ENCODE assay signal across 9 mouse cellular contexts in the genomic region with DNA sequence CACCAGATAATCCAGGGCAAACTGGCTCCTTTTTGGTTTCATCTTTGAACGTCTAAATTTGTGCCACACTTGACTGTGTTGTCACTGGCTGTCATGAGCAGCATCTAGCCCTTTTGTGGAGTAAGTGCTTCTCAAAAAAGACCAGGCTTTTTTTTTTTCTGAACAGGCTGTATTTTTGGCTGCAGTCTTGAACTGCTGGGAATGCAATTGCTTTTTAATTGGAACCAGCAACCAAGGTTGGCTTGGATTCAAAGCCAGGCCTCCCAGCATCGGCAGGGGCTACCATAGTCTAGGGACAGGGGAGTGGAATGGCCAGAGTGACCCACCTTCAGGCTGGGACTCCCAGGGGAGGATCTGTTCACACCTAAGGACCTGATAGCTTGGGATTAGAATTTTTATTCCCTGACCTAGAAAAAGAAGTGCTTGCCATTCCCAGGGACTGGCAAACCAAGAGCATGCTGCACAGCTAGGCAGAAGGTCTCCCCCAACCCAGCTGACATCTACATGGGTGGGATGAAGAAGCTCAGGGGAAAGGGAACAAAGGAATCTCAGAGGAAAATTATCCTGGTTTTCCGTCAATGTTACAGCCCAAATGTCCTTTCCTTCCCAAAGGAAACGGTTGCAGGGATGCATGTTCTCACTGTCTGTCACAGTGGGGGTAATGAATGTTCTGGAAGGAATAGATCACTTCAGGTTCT.
DNase-seq lines count a peak whose midpoint lies in the region; ATAC-seq lines count a peak whose summit lies in the region.
"Had no signal": no experiment of that assay in that cellular context is flagged by ENCODE, and none has a peak within 500 bp of the region (broad histone marks: within the 10 kb centered on the region; RNA-seq: fewer than 3 reads in every experiment).

No protein-coding gene starts in this region.

- no peak overlapping the region; the same call in 1 of the 2 replicates for H3K9ac ChIP-seq in forebrain, embryonic 15.5 days (replicated peaks)
- no peak overlapping the region for H3K9ac ChIP-seq in limb, embryonic 13.5 days

- peaks cover 28% of the 10 kb centered on the region for H3K4me1 ChIP-seq in forebrain, embryonic 15.5 days
- peaks cover 32% of the 10 kb centered on the region for H3K4me1 ChIP-seq in hindbrain, embryonic 10.5 days (replicated peaks)
- H3K4me1 ChIP-seq in limb, embryonic 13.5 days: peaks cover 32% of the 10 kb centered on the region
- H3K4me1 ChIP-seq: megakaryocyte, embryonic 14.5 days had no signal

- ATAC-seq in forebrain, embryonic 15.5 days (replicated peaks): peak; percentile 66
- peak; percentile 80 for ATAC-seq in limb, embryonic 13.5 days (ENCODE audit: low FRiP score, low read depth)
- ATAC-seq in monocyte, adult 5-6 weeks (replicated peaks; ENCODE audit: insufficient number of reproducible peaks, low FRiP score, low TSS enrichment, poor library complexity, severe bottlenecking): no peak

- peak overlapping the region; percentile 92 for H3K27ac ChIP-seq in forebrain, embryonic 15.5 days (replicated peaks)
- peak overlapping the region; percentile 69 for H3K27ac ChIP-seq in hindbrain, embryonic 10.5 days
- peak overlapping the region; percentile 79; the same call in 1 of the 2 replicates for H3K27ac ChIP-seq in limb, embryonic 13.5 days

- H3K27me3 ChIP-seq in forebrain, embryonic 15.5 days: no peaks in the 10 kb centered on the region
- H3K27me3 ChIP-seq in hindbrain, embryonic 10.5 days (ENCODE audit: insufficient read depth, poor library complexity, severe bottlenecking): peaks cover 25% of the 10 kb centered on the region
- H3K27me3 ChIP-seq in limb, embryonic 13.5 days: no peaks in the 10 kb centered on the region
- H3K27me3 ChIP-seq: megakaryocyte, embryonic 14.5 days had no signal

- WGBS in forebrain, embryonic 15.5 days: 3% methylated on average over 4 of the region's 4 CpGs
- 18% methylated on average over 4 of the region's 4 CpGs for WGBS in hindbrain, embryonic 10.5 days
- WGBS in limb, embryonic 13.5 days: 19% methylated on average over 4 of the region's 4 CpGs

- H3K4me3 ChIP-seq in forebrain, embryonic 15.5 days: no peak overlapping the region
- no peak overlapping the region for H3K4me3 ChIP-seq in hindbrain, embryonic 10.5 days
- no peak overlapping the region for H3K4me3 ChIP-seq in limb, embryonic 13.5 days
- H3K4me3 ChIP-seq: megakaryocyte, embryonic 14.5 days had no signal

- DNase-seq in heart, adult 18-20 months: peak; percentile 31 to 41
- DNase-seq in heart, postnatal 25 days (ENCODE audit: low spot score): no peak
- peak; percentile 88 for DNase-seq in cerebellum, adult 11-12 months
- DNase-seq in hindbrain, embryonic 10.5 days (ENCODE audit: low spot score): peak; percentile 43
- peak; percentile 7 to 39 for DNase-seq in right cerebral cortex, postnatal 36 days (ENCODE audit: low spot score in 2 of 2)

- no peaks in the 10 kb centered on the region for H3K9me3 ChIP-seq in forebrain, embryonic 15.5 days
- no peaks in the 10 kb centered on the region for H3K9me3 ChIP-seq in hindbrain, embryonic 10.5 days
- no peaks in the 10 kb centered on the region for H3K9me3 ChIP-seq in limb, embryonic 13.5 days

- no peak overlapping the region for H3K4me2 ChIP-seq in forebrain, embryonic 15.5 days (replicated peaks)
- no peak overlapping the region for H3K4me2 ChIP-seq in limb, embryonic 13.5 days (replicated peaks)

- H3K36me3 ChIP-seq in forebrain, embryonic 15.5 days: no peaks in the 10 kb centered on the region
- H3K36me3 ChIP-seq in hindbrain, embryonic 10.5 days: no peaks in the 10 kb centered on the region
- no peaks in the 10 kb centered on the region for H3K36me3 ChIP-seq in limb, embryonic 13.5 days

- intact Hi-C loops in heart, postnatal 25 days (cut with DNase I): no loop called here
